Comparison of ENCODE assay signal across 7 mouse cellular contexts in genomic region chr15:100598287-100598882, GRCm38 (mm10). TPM values are rescaled to one million over a fixed set of nuclear protein-coding genes. Genes with fewer than 3 reads are reported as not detected.
DNase-seq lines count a peak whose midpoint lies in the region; ATAC-seq and TF ChIP-seq lines count a peak whose summit lies in the region.

No protein-coding gene starts in this region.

- H3K79me2 ChIP-seq in MEL (ENCODE audit: control insufficient read depth, insufficient read depth, low read length, poor library complexity): no peaks in the 10 kb centered on the region; the same call in 1 of the 2 replicates

- no peak overlapping the region for H3K27ac ChIP-seq in MEL (ENCODE audit: control insufficient read depth, low read depth, low read length)

- TF ChIP-seq POLR2A in MEL (IDR thresholded peaks at IDR 0.05; ENCODE audit: control insufficient read depth in 1 of 2, insufficient read depth in 1 of 2, low read depth in 1 of 2, low read length in 2 of 2, poor library complexity in 1 of 2): no peak

- DNase-seq in A20 (ENCODE audit: low read depth, low spot score): peak; percentile 66
- peak; percentile 41 for DNase-seq in MEL (ENCODE audit: low read depth, low spot score)
- peak; percentile 81 for DNase-seq in lung, postnatal 36 days
- DNase-seq in thymus, postnatal 36 days: peak; percentile 42 to 57
- DNase-seq in cerebellum, adult 9-11 months: no peak
- no peak for DNase-seq in adrenal gland, postnatal 4 days (ENCODE audit: low spot score in 2 of 2)

- no peak for TF ChIP-seq EP300 in MEL (IDR thresholded peaks at IDR 0.05; ENCODE audit: low read depth in 1 of 2, low read length in 2 of 2)

- peaks cover 3 to 4% of the 10 kb centered on the region in 2 experiments; a peak in 3 of 4 replicates for H3K27me3 ChIP-seq in MEL (ENCODE audit: control insufficient read depth in 1 of 2, insufficient read depth in 2 of 2, low read length in 2 of 2)

- peaks cover 4 to 11% of the 10 kb centered on the region in 2 experiments for H3K4me1 ChIP-seq in MEL (ENCODE audit: control insufficient read depth in 1 of 2, insufficient read depth in 2 of 2, low read length in 2 of 2)

- H3K36me3 ChIP-seq in MEL (ENCODE audit: control insufficient read depth in 1 of 2, insufficient read depth in 2 of 2, low read length in 2 of 2): peaks cover 0 to 3% of the 10 kb centered on the region in 2 experiments; a peak in 1 of 4 replicates

- peak overlapping the region; percentile 65 for H3K9ac ChIP-seq in MEL (ENCODE audit: control insufficient read depth, low read depth, low read length, poor library complexity, severe bottlenecking)

- H3K9me3 ChIP-seq in MEL (replicated peaks; ENCODE audit: insufficient read depth, low read length): no peaks in the 10 kb centered on the region

- peak; percentile 51 for ATAC-seq in inflammation-experienced regulatory T-cells, adult 6 months

- peak overlapping the region; percentile 60 to 96 for H3K4me3 ChIP-seq in MEL (ENCODE audit: control insufficient read depth in 1 of 2, insufficient read depth in 1 of 2, low read depth in 2 of 2, low read length in 2 of 2)

- no peak for TF ChIP-seq RAD21 in MEL (IDR thresholded peaks at IDR 0.05; ENCODE audit: low read depth, low read length)

- TF ChIP-seq CTCF in MEL (IDR thresholded peaks at IDR 0.05 in 2 of 3, conservative IDR thresholded peaks at IDR 0.05 in 1 of 3; ENCODE audit: control insufficient read depth in 1 of 3, insufficient read depth in 1 of 3, low read depth in 2 of 3, low read length in 3 of 3, poor library complexity in 1 of 3, severe bottlenecking in 1 of 3): no peak

TF ChIP-seq in MEL, 35 proteins besides CTCF, POLR2A, EP300 and RAD21:
- TF ChIP-seq ZNF384 (IDR thresholded peaks at IDR 0.05; ENCODE audit: low read depth, low read length) (peak; percentile 43; the same call in 1 of the 2 replicates), MXI1 (IDR thresholded peaks at IDR 0.05; ENCODE audit: low read depth, low read length) (no peak), E2F4 (IDR thresholded peaks at IDR 0.05; ENCODE audit: borderline replicate concordance, low read depth, low read length) (no peak), MAZ (IDR thresholded peaks at IDR 0.05; ENCODE audit: low read depth, low read length) (no peak), SIN3A (IDR thresholded peaks at IDR 0.05; ENCODE audit: low read length) (no peak), RCOR1 (IDR thresholded peaks at IDR 0.05; ENCODE audit: low read depth, low read length) (peak; percentile 27; the same call in 1 of the 2 replicates), MAX (IDR thresholded peaks at IDR 0.05; ENCODE audit: low read length) (no peak), UBTF (IDR thresholded peaks at IDR 0.05; ENCODE audit: borderline replicate concordance, insufficient read depth, low read depth, low read length) (no peak), TCF12 (IDR thresholded peaks at IDR 0.05; ENCODE audit: low read depth, low read length) (no peak), CHD2 (IDR thresholded peaks at IDR 0.05; ENCODE audit: low read length) (no peak), CHD1 (IDR thresholded peaks at IDR 0.05; ENCODE audit: low read depth, low read length) (no peak), USF1 (IDR thresholded peaks at IDR 0.05; ENCODE audit: low read depth, low read length) (no peak)

RNA-seq across cellular contexts. Expression of gene Pou6f1, which starts 1.4 kb away (rescaled TPM):
- total RNA-seq in MEL (2012; rRNA removed): 0.46 and 0.59 TPM in 2 replicates
- polyA plus RNA-seq in MEL (2012; ENCODE audit: insufficient read depth in 1 of 2, insufficient read length in 2 of 2, low read depth in 1 of 2, low replicate concordance in 2 of 2, missing spikeins in 1 of 2): 1 to 10 TPM in 1 of 2 experiments, not detected in 1; 2.5 TPM
- polyA plus RNA-seq in inflammation-experienced regulatory T-cells, adult 6 months (2017; shearing (Covaris generic)): 10 to 100 TPM in 2 of 3 experiments, 1 to 10 TPM in 1; 7.4 to 19.8 (median 18.8) TPM
- 10 to 100 TPM; 30.7 to 34.4 TPM for total RNA-seq in adrenal gland, postnatal 4 days (2021)

RNA-seq across cellular contexts. Expression of gene Dazap2, which starts 16.8 kb away (rescaled TPM):
- 100 and 107 TPM in 2 replicates for total RNA-seq in MEL (2012; rRNA removed)
- polyA plus RNA-seq in MEL (2012; ENCODE audit: insufficient read depth in 1 of 2, insufficient read length in 2 of 2, low read depth in 1 of 2, low replicate concordance in 2 of 2, missing spikeins in 1 of 2): 100 to 1,000 TPM; 233 to 341 TPM
- polyA plus RNA-seq in inflammation-experienced regulatory T-cells, adult 6 months (2017; shearing (Covaris generic)): 100 to 1,000 TPM; 722 to 762 (median 736) TPM
- total RNA-seq in adrenal gland, postnatal 4 days (2021): 100 to 1,000 TPM; 231 to 238 TPM

RNA-seq across cellular contexts. Expression of gene Smagp, which starts 38.4 kb away (rescaled TPM):
- 1.6 and 2.6 TPM in 2 replicates for total RNA-seq in MEL (2012; rRNA removed)
- 10 to 100 TPM in 1 of 2 experiments, not detected in 1; 22.6 TPM for polyA plus RNA-seq in MEL (2012; ENCODE audit: insufficient read depth in 1 of 2, insufficient read length in 2 of 2, low read depth in 1 of 2, low replicate concordance in 2 of 2, missing spikeins in 1 of 2)
- 1 to 10 TPM in 1 of 3 experiments, not detected in 2; 1.3 TPM for polyA plus RNA-seq in inflammation-experienced regulatory T-cells, adult 6 months (2017; shearing (Covaris generic))
- total RNA-seq in adrenal gland, postnatal 4 days (2021): 10 to 100 TPM; 26.7 to 34.3 TPM

RNA-seq across cellular contexts. Expression of gene Tfcp2, which starts 46.6 kb away (rescaled TPM):
- total RNA-seq in MEL (2012; rRNA removed): 15.4 and 21.5 TPM in 2 replicates
- polyA plus RNA-seq in MEL (2012; ENCODE audit: insufficient read depth in 1 of 2, insufficient read length in 2 of 2, low read depth in 1 of 2, low replicate concordance in 2 of 2, missing spikeins in 1 of 2): 10 to 100 TPM in 1 of 2 experiments, not detected in 1; 20.4 TPM
- polyA plus RNA-seq in inflammation-experienced regulatory T-cells, adult 6 months (2017; shearing (Covaris generic)): 1 to 10 TPM; 3.7 to 8.4 (median 5.6) TPM
- total RNA-seq in adrenal gland, postnatal 4 days (2021): 10 to 100 TPM; 26.3 TPM

Comparison
In these comparisons a context has a peak if more than half of its experiments do, and no peak if none do; other contexts are left out.
1. DNase-seq: peak in A20 (single experiment), MEL (single experiment), lung, postnatal 36 days (single experiment) and thymus, postnatal 36 days (2 of 2); none in cerebellum, adult 9-11 months (single experiment) and adrenal gland, postnatal 4 days (0 of 2).
2. RNA of gene Pou6f1, which starts 1.4 kb away (total RNA-seq): 30.7 to 34.4 TPM in adrenal gland, postnatal 4 days; 0.46 to 0.59 TPM in MEL; every median in the first group is over 10 times any median in the second.